Mouse (Mus musculus) liver, embryonic 15.5 days (tissue): ENCODE measurements around the gene Cldn15. TPM values are rescaled to one million over a fixed set of nuclear protein-coding genes. Genes with fewer than 3 reads are reported as not detected.

Experiments used
- ATAC-seq: fragments of 200-750 bp; cut with Nextera tagmentation; 2 replicates; pipeline ENCODE4 v1.8.0; 2017; ENCODE audit warnings: moderate number of reproducible peaks, mild to moderate bottlenecking, moderate library complexity; ENCODE audit not compliant: insufficient read depth
- H3K27ac ChIP-seq: fragments of 300-500 bp; sonication (generic); replicated peaks from 2 replicates; pipeline ENCODE4 v1.5.1; 2015; ENCODE audit warnings: mild to moderate bottlenecking, inconsistent platforms
- H3K27me3 ChIP-seq: fragments of 300-500 bp; sonication (generic); 2 replicates; pipeline ENCODE4 v1.6.1; 2015; ENCODE audit warnings: mild to moderate bottlenecking, inconsistent platforms
- H3K36me3 ChIP-seq: fragments of 300-500 bp; sonication (generic); replicated peaks from 2 replicates; pipeline ENCODE4 v1.6.1; 2015; ENCODE audit warnings: moderate library complexity, mild to moderate bottlenecking, inconsistent platforms
- H3K4me1 ChIP-seq: fragments of 300-500 bp; sonication (generic); replicated peaks from 2 replicates; pipeline ENCODE4 v1.6.1; 2015; ENCODE audit warnings: inconsistent platforms
- H3K4me2 ChIP-seq: fragments of 300-500 bp; sonication (generic); 2 replicates; pipeline ENCODE4 v1.6.1; 2015; ENCODE audit warnings: moderate library complexity, mild to moderate bottlenecking, inconsistent platforms
- H3K4me3 ChIP-seq: fragments of 300-500 bp; sonication (generic); replicated peaks from 2 replicates; pipeline ENCODE4 v1.5.1; 2015; ENCODE audit warnings: mild to moderate bottlenecking, inconsistent platforms
- H3K9ac ChIP-seq: fragments of 300-500 bp; sonication (generic); 2 replicates; pipeline ENCODE4 v1.6.1; 2015; ENCODE audit warnings: moderate library complexity, mild to moderate bottlenecking, inconsistent platforms
- H3K9me3 ChIP-seq: fragments of 300-500 bp; sonication (generic); replicated peaks from 2 replicates; pipeline ENCODE4 v1.6.1; 2016; ENCODE audit warnings: inconsistent platforms
- WGBS: fragments of 180-500 bp; shearing (Covaris S2); methylation state at CpG from one replicate; pipeline ENCODE4 v1.1.7; 2015; ENCODE audit warnings: mixed read lengths; ENCODE audit not compliant: insufficient replicate concordance; 5-methylcytosine and 5-hydroxymethylcytosine counted together
- microRNA counts: library from miRNA; unstranded; fragments of <30 nt; microRNA quantifications from one replicate; lab custom pipeline; 2016
- microRNA-seq: library from miRNA; unstranded; fragments of <30 nt; microRNA quantifications from one replicate; pipeline ENCODE4, GENCODE M21; 2016
- polyA plus RNA-seq: library from polyadenylated mRNA; unstranded; fragments of >200 nt; fragmentation: Nextera tagmentation; extraction: Ambion mirVana; gene quantifications from 2 replicates; pipeline ENCODE4 v1.2.1, GENCODE M21; 2015

Cldn15 gene
- polyA plus RNA-seq, 1 experiment from 2014 or later = 8.1 TPM

GRCm38 (mm10) chr5:137015913-137016312, 49.5 kb downstream of the Cldn15 start:
- WGBS = 63% methylated on average over 3 of the region's 3 CpGs

GRCm38 (mm10) chr5:137024318-137024717, 57.9 kb downstream of the Cldn15 start:
- WGBS = 38% methylated on average over 3 of the region's 3 CpGs

More at GRCm38 (mm10) chr5:137015913-137016312, 49.5 kb downstream of the Cldn15 start:
- Histone ChIP-seq H3K4me1 (no peaks in the 10 kb centered on the region), H3K9me3 (no peaks in the 10 kb centered on the region), H3K9ac (no peak overlapping the region), H3K36me3 (no peaks in the 10 kb centered on the region), H3K4me3 (no peak overlapping the region), H3K27me3 (peaks cover 3% of the 10 kb centered on the region; the same call in 1 of the 2 replicates), H3K27ac (no peak overlapping the region), H3K4me2 (no peak overlapping the region)
- no peak for ATAC-seq

GRCm38 (mm10) chr5:137025132-137025531, 58.7 kb downstream of the Cldn15 start:
- no peak overlapping the region for H3K4me2 ChIP-seq
- 1% methylated on average over 23 of the region's 23 CpGs for WGBS
- H3K9ac ChIP-seq = no peak overlapping the region
- no peak overlapping the region for H3K27ac ChIP-seq
- H3K36me3 ChIP-seq = no peaks in the 10 kb centered on the region
- ATAC-seq = no peak
- peaks cover 79% of the 10 kb centered on the region for H3K27me3 ChIP-seq
- H3K4me1 ChIP-seq = peaks cover 13% of the 10 kb centered on the region
- no peak overlapping the region for H3K4me3 ChIP-seq
- no peaks in the 10 kb centered on the region for H3K9me3 ChIP-seq

More at GRCm38 (mm10) chr5:137024318-137024717, 57.9 kb downstream of the Cldn15 start:
- H3K36me3 ChIP-seq = no peaks in the 10 kb centered on the region
- H3K9ac ChIP-seq = no peak overlapping the region
- H3K4me3 ChIP-seq = no peak overlapping the region
- peaks cover 5% of the 10 kb centered on the region for H3K4me1 ChIP-seq
- no peak overlapping the region for H3K4me2 ChIP-seq
- no peaks in the 10 kb centered on the region for H3K9me3 ChIP-seq
- H3K27ac ChIP-seq = no peak overlapping the region
- H3K27me3 ChIP-seq = peaks cover 70% of the 10 kb centered on the region
- ATAC-seq = no peak

MicroRNAs encoded within 50 kb of the gene (microRNA counts, 519-probe panel; counts per million panel counts)
- not detected for microRNA mmu-miR-702 (lab: Ali Mortazavi, UCI)

Small RNA genes within 50 kb of the gene (microRNA-seq; reads per million reads assigned to microRNA genes)
- 17.3 reads per million, percentile 33 among the genes with 10 or more reads in this experiment for gene Mir702

Other genes starting within 250 kb of the Cldn15 start
- gene Col26a1, start 83.4 kb upstream of the Cldn15 start, polyA plus RNA-seq = 0.85 and 0.93 TPM in 2 replicates
- 7.5 and 9.0 TPM in 2 replicates for gene Ift22, start 58.5 kb upstream of the Cldn15 start, polyA plus RNA-seq
- 190 and 201 TPM in 2 replicates for gene Fis1, start 13.3 kb upstream of the Cldn15 start, polyA plus RNA-seq
- gene Plod3, start 20.4 kb downstream of the Cldn15 start, polyA plus RNA-seq = 15.3 and 19.0 TPM in 2 replicates
- gene Znhit1, start 21.4 kb downstream of the Cldn15 start, polyA plus RNA-seq = 50.6 and 53.4 TPM in 2 replicates
- gene Vgf, start 59.8 kb downstream of the Cldn15 start, polyA plus RNA-seq = not detected in 2 replicates
- gene Ap1s1, start 79.5 kb downstream of the Cldn15 start, polyA plus RNA-seq = 74.7 and 77.6 TPM in 2 replicates
- gene Serpine1, start 105.7 kb downstream of the Cldn15 start, polyA plus RNA-seq = 0.06 and 0.20 TPM in 2 replicates
- gene Trim56, start 149.6 kb downstream of the Cldn15 start, polyA plus RNA-seq = 11.1 and 15.6 TPM in 2 replicates
- not detected in 2 replicates for gene Muc3, start 182.7 kb downstream of the Cldn15 start, polyA plus RNA-seq
- 0.05 TPM in 1 of 2 replicates, not detected in the other for gene Muc3a, start 245.8 kb downstream of the Cldn15 start, polyA plus RNA-seq